Mouse (Mus musculus) lung, postnatal 4 days (tissue): Measurements from ENCODE around the gene Xpo4.
"Not testable (repeated sequence)": the region's sequence is repeated elsewhere in the genome, so short reads cannot be mapped to it uniquely, and the experiment has no call there.

Experiments
- DNase-seq, 2 experiments: peaks; one replicate each; pipeline ENCODE4 v3.0.0; 2021

Xpo4 gene

GRCm38 (mm10) chr14:57679958-57680535 lies 14.8 kb upstream of the Xpo4 start:
- peak; percentile 81 to 87 for DNase-seq

- DNase-seq: no peak
Measured at GRCm38 (mm10) chr14:57679523-57679922, 14.3 kb upstream of the Xpo4 start.

- DNase-seq: no peak
Measured at GRCm38 (mm10) chr14:57675481-57675880, 10.3 kb upstream of the Xpo4 start.

GRCm38 (mm10) chr14:57665628-57665950 lies 359 bp upstream of the Xpo4 start:
- DNase-seq: no peak

GRCm38 (mm10) chr14:57664311-57664821 lies 864 bp downstream of the Xpo4 start:
- no peak for DNase-seq

GRCm38 (mm10) chr14:57663630-57664029 lies 1.6 kb downstream of the Xpo4 start:
- DNase-seq: no peak

GRCm38 (mm10) chr14:57658301-57658700 lies 6.9 kb downstream of the Xpo4 start:
- no peak for DNase-seq

GRCm38 (mm10) chr14:57657500-57657899 lies 7.7 kb downstream of the Xpo4 start:
- no peak for DNase-seq

GRCm38 (mm10) chr14:57656519-57656918 lies 8.7 kb downstream of the Xpo4 start:
- DNase-seq: not testable (repeated sequence)

- DNase-seq: no peak
Measured at GRCm38 (mm10) chr14:57649501-57649900, 15.7 kb downstream of the Xpo4 start.

GRCm38 (mm10) chr14:57646155-57646554 lies 19.1 kb downstream of the Xpo4 start:
- DNase-seq: no peak

GRCm38 (mm10) chr14:57639153-57639552 lies 26.1 kb downstream of the Xpo4 start:
- DNase-seq: no peak

- DNase-seq: no peak
Measured at GRCm38 (mm10) chr14:57634141-57634540, 31.1 kb downstream of the Xpo4 start.

- peak in 1 of 2 experiments; percentile 21 for DNase-seq
Measured at GRCm38 (mm10) chr14:57629595-57629994, 35.6 kb downstream of the Xpo4 start.

- no peak for DNase-seq
Measured at GRCm38 (mm10) chr14:57622934-57623333, 42.3 kb downstream of the Xpo4 start.

- no peak for DNase-seq
Measured at GRCm38 (mm10) chr14:57621699-57622098, 43.5 kb downstream of the Xpo4 start.

- no peak for DNase-seq
Measured at GRCm38 (mm10) chr14:57620598-57621236, 44.5 kb downstream of the Xpo4 start.

GRCm38 (mm10) chr14:57619487-57619886 lies 45.7 kb downstream of the Xpo4 start:
- DNase-seq: peak in 1 of 2 experiments; percentile 61

- DNase-seq: no peak
Measured at GRCm38 (mm10) chr14:57617675-57618074, 47.6 kb downstream of the Xpo4 start.

- no peak for DNase-seq
Measured at GRCm38 (mm10) chr14:57616339-57616965, 48.8 kb downstream of the Xpo4 start.

GRCm38 (mm10) chr14:57615828-57616227 lies 49.4 kb downstream of the Xpo4 start:
- DNase-seq: no peak

GRCm38 (mm10) chr14:57611034-57611433 lies 54.2 kb downstream of the Xpo4 start:
- DNase-seq: no peak

GRCm38 (mm10) chr14:57609816-57610329 lies 55.4 kb downstream of the Xpo4 start:
- DNase-seq: no peak

GRCm38 (mm10) chr14:57607500-57607899 lies 57.7 kb downstream of the Xpo4 start:
- DNase-seq: peak; percentile 96 to 97
